Mouse (Mus musculus) brain, embryonic 14.5 days (tissue): ENCODE data around the gene Dnajc5g.

Source experiments
- CTCF ChIP-seq: fragments of 200-500 bp; IDR thresholded peaks from 2 replicates; pipeline ENCODE4 v1.5.1; 2012; ENCODE audit warnings: inconsistent platforms, mild to moderate bottlenecking, moderate library complexity, borderline replicate concordance; ENCODE audit not compliant: insufficient read depth, insufficient read length; ENCODE audit errors: extremely low read depth
- POLR2A ChIP-seq: fragments of 200-500 bp; IDR thresholded peaks from 2 replicates; pipeline ENCODE4 v1.6.1; 2012; ENCODE audit warnings: mild to moderate bottlenecking, inconsistent platforms, borderline replicate concordance; ENCODE audit not compliant: poor library complexity, insufficient read depth, insufficient read length, severe bottlenecking; ENCODE audit errors: extremely low read depth

- no peak for TF ChIP-seq CTCF
- TF ChIP-seq POLR2A = no peak
Observed at GRCm38 (mm10) chr5:31071821-31072220, 34.3 kb upstream of the Dnajc5g start.
